ENCODE assay signal across 9 mouse cellular contexts in genomic region chr4:104665553-104665952, GRCm38 (mm10).
DNase-seq lines count a peak whose midpoint lies in the region; ATAC-seq and TF ChIP-seq lines count a peak whose summit lies in the region.
"Had no signal": no experiment of that assay in that cellular context is flagged by ENCODE, and none has a peak within 500 bp of the region (broad histone marks: within the 10 kb centered on the region; RNA-seq: fewer than 3 reads in every experiment).

No protein-coding gene starts in this region.

- in situ Hi-C loops in Patski (cut with MboI; ENCODE audit: low pct_unique_long_range_greater_than_20kb): no loop called here

- H3K36me3 ChIP-seq in limb, embryonic 11.5 days (ENCODE audit: control insufficient read depth, insufficient read depth, low read length): no peaks in the 10 kb centered on the region
- no peaks in the 10 kb centered on the region for H3K36me3 ChIP-seq in stomach, postnatal 0 days (ENCODE audit: control insufficient read depth, insufficient read depth, low read length)
- H3K36me3 ChIP-seq: embryonic facial prominence, embryonic 13.5 days had no signal

- H3K9me3 ChIP-seq in limb, embryonic 11.5 days (ENCODE audit: control insufficient read depth, low read length): no peaks in the 10 kb centered on the region
- H3K9me3 ChIP-seq in stomach, postnatal 0 days (ENCODE audit: control insufficient read depth, low read length): no peaks in the 10 kb centered on the region
- H3K9me3 ChIP-seq: embryonic facial prominence, embryonic 13.5 days had no signal

- TF ChIP-seq CTCF in left cerebral cortex, adult 2 months (IDR thresholded peaks at IDR 0.05): peak; percentile 52
- peak; percentile 40 for TF ChIP-seq CTCF in Patski (IDR thresholded peaks at IDR 0.05)
- peak; percentile 72 for TF ChIP-seq CTCF in stomach, postnatal 0 days (IDR thresholded peaks at IDR 0.05; ENCODE audit: low read depth)

- H3K27me3 ChIP-seq in Patski: peaks cover 5% of the 10 kb centered on the region
- no peaks in the 10 kb centered on the region for H3K27me3 ChIP-seq in limb, embryonic 11.5 days (ENCODE audit: control insufficient read depth, insufficient read depth, low read length)
- H3K27me3 ChIP-seq in stomach, postnatal 0 days (ENCODE audit: control insufficient read depth, insufficient read depth, low read length): no peaks in the 10 kb centered on the region
- H3K27me3 ChIP-seq: embryonic facial prominence, embryonic 13.5 days had no signal

- no peak for ATAC-seq in Patski
- no peak for ATAC-seq in limb, embryonic 11.5 days (ENCODE audit: insufficient number of reproducible peaks, low FRiP score, low TSS enrichment, low read depth)
- no peak for ATAC-seq in stomach, postnatal 0 days (ENCODE audit: low FRiP score, low TSS enrichment)

- no peak for TF ChIP-seq EP300 in stomach, postnatal 0 days (optimal IDR thresholded peaks at IDR 0.05)

- no peak overlapping the region for H3K9ac ChIP-seq in limb, embryonic 11.5 days (ENCODE audit: low read length)
- H3K9ac ChIP-seq in stomach, postnatal 0 days (ENCODE audit: low read length): no peak overlapping the region
- H3K9ac ChIP-seq: embryonic facial prominence, embryonic 13.5 days had no signal

- no peak overlapping the region for H3K4me2 ChIP-seq in limb, embryonic 11.5 days (ENCODE audit: low read depth, severe bottlenecking)
- no peak overlapping the region for H3K4me2 ChIP-seq in stomach, postnatal 0 days (replicated peaks; ENCODE audit: low read depth)
- H3K4me2 ChIP-seq: embryonic facial prominence, embryonic 13.5 days had no signal

- peak; percentile 53 to 59 for DNase-seq in left cerebral cortex, adult 2 months (ENCODE audit: extremely low spot score in 1 of 2, low spot score in 2 of 2)
- DNase-seq in left cerebral cortex, adult 11 months (ENCODE audit: low spot score): no peak
- DNase-seq in Patski (ENCODE audit: low read depth, low spot score): no peak
- peak; percentile 23 for DNase-seq in c-Kit-positive CD71-negative TER-119-negative erythroid progenitor cells, embryonic 14.5 days (ENCODE audit: low read depth)
- peak; percentile 30 to 53 for DNase-seq in gastrocnemius, postnatal 4 days (ENCODE audit: low spot score in 2 of 2)
- DNase-seq in limb, embryonic 11.5 days (ENCODE audit: low spot score): peak; percentile 73
- peak; percentile 56 for DNase-seq in stomach, postnatal 0 days (ENCODE audit: low spot score)
- no peak for DNase-seq in frontal cortex, postnatal 14 days (ENCODE audit: low spot score in 2 of 2)

- no peak overlapping the region for H3K4me3 ChIP-seq in left cerebral cortex, adult 2 months
- no peak overlapping the region for H3K4me3 ChIP-seq in limb, embryonic 11.5 days (ENCODE audit: low read depth, low read length)
- H3K4me3 ChIP-seq in stomach, postnatal 0 days (ENCODE audit: low read depth, low read length): no peak overlapping the region
- H3K4me3 ChIP-seq: embryonic facial prominence, embryonic 13.5 days had no signal

- CTCF ChIA-PET in Patski (lab: Charles Lee): no interaction called here

- POLR2A ChIA-PET in Patski (lab: Charles Lee): no interaction called here

- no peak overlapping the region for H3K27ac ChIP-seq in left cerebral cortex, adult 2 months
- no peak overlapping the region for H3K27ac ChIP-seq in limb, embryonic 11.5 days (replicated peaks; ENCODE audit: low read depth, low read length)
- no peak overlapping the region for H3K27ac ChIP-seq in stomach, postnatal 0 days (replicated peaks)
- H3K27ac ChIP-seq: embryonic facial prominence, embryonic 13.5 days had no signal

- no peaks in the 10 kb centered on the region for H3K4me1 ChIP-seq in limb, embryonic 11.5 days (ENCODE audit: control insufficient read depth, insufficient read depth, low read length)
- H3K4me1 ChIP-seq in stomach, postnatal 0 days (replicated peaks; ENCODE audit: control insufficient read depth, insufficient read depth): no peaks in the 10 kb centered on the region
- H3K4me1 ChIP-seq: embryonic facial prominence, embryonic 13.5 days had no signal

- intact Hi-C loops in left cerebral cortex, adult 2 months (cut with DNase I): no loop called here

Comparison
In these comparisons a context has a peak if more than half of its experiments do, and no peak if none do; other contexts are left out.
1. DNase-seq: peak in left cerebral cortex, adult 2 months (2 of 2), c-Kit-positive CD71-negative TER-119-negative erythroid progenitor cells, embryonic 14.5 days (single experiment), gastrocnemius, postnatal 4 days (2 of 2), limb, embryonic 11.5 days (single experiment) and stomach, postnatal 0 days (single experiment); none in left cerebral cortex, adult 11 months (single experiment), Patski (single experiment) and frontal cortex, postnatal 14 days (0 of 2).
2. Peak in every context shown above with its lines, with median percentiles within 50 percentile points of each other: CTCF ChIP-seq.